Mouse (Mus musculus): Measurements from ENCODE around the gene Ldhc.

DNA sequence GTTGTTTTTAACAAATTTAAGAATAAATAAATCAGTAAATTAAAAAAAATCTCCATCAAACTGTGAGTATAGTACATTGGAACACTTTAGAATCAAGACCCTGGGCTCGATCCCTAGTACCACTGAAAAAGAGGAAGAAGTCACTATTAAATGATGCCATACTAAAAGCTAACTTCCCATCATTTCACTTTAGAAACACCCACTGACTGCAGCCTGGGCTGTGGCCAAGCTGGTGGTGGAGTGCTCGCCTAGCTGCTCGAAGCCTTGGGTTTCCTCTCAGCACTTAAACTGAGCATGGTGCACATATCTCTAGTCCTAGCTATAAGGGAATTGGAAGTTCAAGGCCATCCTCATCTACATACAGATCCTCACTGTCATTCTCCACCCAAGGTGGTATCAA is 50.2 kb downstream of the Ldhc start:
- TF ChIP-seq CTCF (IDR thresholded peaks at IDR 0.05; ENCODE audit: low read depth) (no peak), EP300 (optimal IDR thresholded peaks at IDR 0.05) (no peak)

All from stomach, postnatal 0 days (tissue).